Mouse (Mus musculus) thymus, postnatal 36 days (tissue): ENCODE data around the gene Myo19.
"Not testable (repeated sequence)": the region's sequence is repeated elsewhere in the genome, so short reads cannot be mapped to it uniquely, and the experiment has no call there.

Experiments used
- DNase-seq, 2 experiments: peaks; one replicate each; pipeline ENCODE4 v3.0.0; 2022; ENCODE audit warnings: mixed read lengths in 2 of 2

The Myo19 gene

GRCm38 (mm10) chr11:84879772-84880464 is at the start of gene Myo19, which contains the start of gene Pigw:
Gene Myo19, plus strand, starts transcription at chr11:84880148.
Gene Pigw, minus strand, starts transcription at chr11:84880285.
- DNase-seq, result peak; percentile 80 to 83

GRCm38 (mm10) chr11:84839330-84839729 is 40.6 kb upstream of the Myo19 start:
- DNase-seq, result no peak

GRCm38 (mm10) chr11:84846741-84847474 is 33.0 kb upstream of the Myo19 start:
- DNase-seq, result no peak

GRCm38 (mm10) chr11:84847475-84848090 is 32.4 kb upstream of the Myo19 start:
- no peak for DNase-seq

- no peak for DNase-seq
Observed at GRCm38 (mm10) chr11:84855285-84855684, 24.7 kb upstream of the Myo19 start.

GRCm38 (mm10) chr11:84865268-84865667 is 14.7 kb upstream of the Myo19 start:
- DNase-seq, result no peak

GRCm38 (mm10) chr11:84867586-84867985 is 12.4 kb upstream of the Myo19 start:
- no peak for DNase-seq

GRCm38 (mm10) chr11:84868786-84869259 is 11.1 kb upstream of the Myo19 start:
- no peak for DNase-seq

- peak; percentile 95 to 97 for DNase-seq
Observed at GRCm38 (mm10) chr11:84869537-84870232, 10.3 kb upstream of the Myo19 start.

GRCm38 (mm10) chr11:84870337-84871043 is 9.5 kb upstream of the Myo19 start, which contains the start of gene Ggnbp2:
Gene Ggnbp2, minus strand, starts transcription at chr11:84870817.
- DNase-seq, result peak; percentile 93 to 95

- no peak for DNase-seq
Observed at GRCm38 (mm10) chr11:84871046-84871445, 8.9 kb upstream of the Myo19 start.

GRCm38 (mm10) chr11:84871548-84872069 is 8.3 kb upstream of the Myo19 start:
- DNase-seq, result no peak

- no peak for DNase-seq
Observed at GRCm38 (mm10) chr11:84873042-84873833, 6.7 kb upstream of the Myo19 start.

- DNase-seq, result not testable (repeated sequence)
Observed at GRCm38 (mm10) chr11:84876020-84876419, 3.9 kb upstream of the Myo19 start.

GRCm38 (mm10) chr11:84879007-84879771 is 759 bp upstream of the Myo19 start:
- DNase-seq, result no peak

- no peak for DNase-seq
Observed at GRCm38 (mm10) chr11:84880465-84880961, 565 bp downstream of the Myo19 start.

- DNase-seq, result no peak
Observed at GRCm38 (mm10) chr11:84880971-84881370, 1.0 kb downstream of the Myo19 start.

- no peak for DNase-seq
Observed at GRCm38 (mm10) chr11:84882346-84882745, 2.4 kb downstream of the Myo19 start.

GRCm38 (mm10) chr11:84885238-84885637 is 5.3 kb downstream of the Myo19 start:
- no peak for DNase-seq

- no peak for DNase-seq
Observed at GRCm38 (mm10) chr11:84886236-84886635, 6.3 kb downstream of the Myo19 start.
